Mouse (Mus musculus) ES-E14 (cell line): ENCODE measurements around the gene Fzd5.

ENCODE experiments used
- HCFC1 ChIP-seq: IDR thresholded peaks from 2 replicates; pipeline ENCODE4 v1.6.1; 2012; ENCODE audit warnings: low read length, inconsistent platforms, borderline replicate concordance; ENCODE audit not compliant: insufficient read depth
- ZC3H11A ChIP-seq: IDR thresholded peaks from 2 replicates; pipeline ENCODE4 v1.6.1; 2012; ENCODE audit warnings: low read depth, mild to moderate bottlenecking, inconsistent platforms, low read length, borderline replicate concordance
- ZNF384 ChIP-seq: IDR thresholded peaks from 2 replicates; pipeline ENCODE4 v1.6.1; 2012; ENCODE audit warnings: low read depth, low read length, inconsistent platforms

DNA sequence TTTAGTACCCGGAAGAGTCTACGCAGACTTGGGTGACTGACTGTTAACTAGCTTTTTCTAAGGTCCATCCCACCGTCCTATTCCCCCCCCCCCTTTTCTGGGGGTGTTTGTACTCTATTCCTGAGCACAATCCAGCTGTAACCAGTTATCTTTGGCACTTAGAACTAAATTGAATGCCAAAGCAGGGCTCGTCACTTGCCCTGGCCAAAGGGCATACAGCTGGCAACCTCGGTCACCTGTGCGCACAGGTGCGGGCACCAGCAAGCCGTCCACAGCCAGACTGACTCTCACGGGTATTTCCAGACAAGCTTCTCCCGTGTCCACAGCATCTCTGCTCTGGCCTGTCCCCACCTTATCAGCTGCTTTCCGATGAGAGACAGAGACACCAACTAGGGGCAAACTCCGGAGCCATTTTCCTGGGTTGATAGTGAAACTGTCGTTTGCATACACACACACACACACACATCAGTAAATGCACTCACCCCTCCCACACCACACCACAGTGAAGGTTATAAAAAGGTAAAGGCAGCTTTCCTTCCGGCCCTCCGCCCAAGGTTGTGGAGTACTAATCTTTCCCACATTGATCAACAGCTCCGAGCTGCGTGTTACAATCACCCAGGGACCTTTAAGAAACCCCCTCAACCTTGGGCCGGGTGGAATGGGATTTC is 5.3 kb upstream of the Fzd5 start:
- TF ChIP-seq ZC3H11A (no peak), HCFC1 (no peak), ZNF384 (no peak)
